Mouse (Mus musculus): Measurements from ENCODE around the gene Actg2.

- TF ChIP-seq CTCF (IDR thresholded peaks at IDR 0.05; ENCODE audit: low read depth): no peak
- TF ChIP-seq EP300 (IDR thresholded peaks at IDR 0.05; ENCODE audit: low read depth): no peak
Measured at GRCm38 (mm10) chr6:83548346-83548745, 12.3 kb upstream of the Actg2 start.

Data from liver, embryonic 14.5 days (tissue).